Mouse (Mus musculus) thymus, postnatal 14 days (tissue): ENCODE measurements at regions not wholly inside any gene's neighbourhood (a gene's known extent, or its start where the extent isn't known, plus 50 kb on each side); places are given as distances from the start of the nearest gene placed in this dataset.

Experiments used
- DNase-seq: peaks from one replicate; pipeline ENCODE4 v3.0.0; 2021

DNA sequence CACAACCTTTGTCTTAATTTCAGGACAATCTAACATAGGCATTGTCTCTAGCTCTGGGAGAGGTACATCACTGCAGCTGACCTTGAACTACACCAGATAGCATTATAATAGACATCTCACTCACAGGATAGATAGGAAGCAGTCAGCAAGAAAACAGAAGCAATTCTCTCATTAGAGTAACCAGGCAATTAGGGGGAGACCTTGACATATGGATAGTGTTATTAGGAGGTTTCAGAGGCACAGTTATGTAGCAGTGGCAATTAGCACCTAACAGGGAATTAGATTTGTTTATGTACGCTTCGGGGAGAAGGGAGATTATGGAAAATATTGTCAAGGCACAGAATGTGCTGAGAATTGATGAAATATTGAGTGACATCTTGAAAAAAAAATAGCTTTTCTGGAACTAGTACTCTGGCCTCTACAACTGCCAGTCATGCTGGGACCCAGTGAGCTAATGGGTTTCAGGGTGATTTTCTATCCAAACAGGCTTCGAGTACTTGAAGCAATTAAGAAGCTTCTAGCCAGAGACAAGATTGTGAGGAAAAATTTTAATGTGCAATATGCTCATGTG, 216.8 kb upstream of the Aco1 start:
- DNase-seq: no peak

GRCm38 (mm10) chr4:39926594-39926993, 216.3 kb upstream of the Aco1 start:
- no peak for DNase-seq

- no peak for DNase-seq
Measured at GRCm38 (mm10) chr4:39928491-39928890, 214.4 kb upstream of the Aco1 start.

GRCm38 (mm10) chr4:39934025-39934708, 208.7 kb upstream of the Aco1 start:
- no peak for DNase-seq

DNA sequence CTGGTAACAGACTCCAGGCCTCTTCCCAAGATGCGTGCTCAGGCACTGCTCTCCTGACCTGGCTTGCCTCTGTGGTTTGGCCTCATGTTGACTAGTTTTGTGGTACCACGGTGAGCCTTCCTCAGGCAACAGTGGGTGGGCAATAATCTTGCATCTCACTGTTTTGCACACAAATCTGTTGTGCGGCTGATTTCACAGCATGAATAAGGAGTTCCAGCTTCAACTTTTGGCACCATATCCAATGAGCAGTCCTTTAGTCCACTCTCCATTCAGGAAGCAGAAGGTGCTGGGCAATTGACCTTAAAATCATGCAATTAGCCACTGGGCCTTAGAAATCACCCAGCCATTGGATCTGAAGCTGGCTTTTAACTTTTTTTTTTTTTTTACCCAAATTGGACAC, 184.2 kb upstream of the Aco1 start:
- DNase-seq: no peak

DNA sequence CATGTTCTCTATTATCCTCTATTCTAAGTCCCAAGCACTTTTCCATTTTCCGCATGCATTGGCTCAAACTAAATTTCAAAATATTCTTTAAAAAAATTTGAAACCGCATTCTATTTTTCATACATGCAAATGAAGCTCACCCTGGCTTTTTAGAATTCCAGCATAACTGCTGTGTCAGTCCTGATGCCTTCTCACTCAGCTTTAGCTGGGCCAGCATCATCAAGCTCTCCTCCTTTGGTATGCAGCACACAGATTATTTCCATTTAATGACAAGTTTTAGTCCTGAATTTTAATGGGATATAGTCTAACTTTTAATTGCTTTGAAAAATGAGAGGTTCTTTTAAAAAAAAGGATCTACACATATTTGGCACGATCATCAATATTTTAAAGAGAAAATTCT, 174.9 kb upstream of the Aco1 start:
- DNase-seq: no peak

DNA sequence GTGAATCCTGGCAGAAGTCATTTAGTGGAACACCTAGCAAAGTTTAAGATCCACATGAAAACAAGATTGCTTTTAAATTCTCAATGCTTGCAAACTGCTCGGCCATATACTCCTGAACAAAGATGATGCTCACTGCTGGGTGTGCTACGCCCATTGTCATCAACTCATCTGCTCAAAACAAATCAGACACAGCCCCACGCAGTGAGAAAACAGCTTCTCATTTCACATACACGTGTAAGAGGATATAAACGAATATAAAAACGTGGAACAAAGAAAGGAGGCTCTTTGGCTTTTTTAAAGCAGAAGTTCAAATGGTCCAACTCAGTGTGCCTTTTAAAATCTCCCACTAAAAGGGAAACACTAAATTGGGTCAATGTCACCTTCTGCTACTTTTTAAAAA, 151.5 kb upstream of the Aco1 start:
- DNase-seq: no peak

DNA sequence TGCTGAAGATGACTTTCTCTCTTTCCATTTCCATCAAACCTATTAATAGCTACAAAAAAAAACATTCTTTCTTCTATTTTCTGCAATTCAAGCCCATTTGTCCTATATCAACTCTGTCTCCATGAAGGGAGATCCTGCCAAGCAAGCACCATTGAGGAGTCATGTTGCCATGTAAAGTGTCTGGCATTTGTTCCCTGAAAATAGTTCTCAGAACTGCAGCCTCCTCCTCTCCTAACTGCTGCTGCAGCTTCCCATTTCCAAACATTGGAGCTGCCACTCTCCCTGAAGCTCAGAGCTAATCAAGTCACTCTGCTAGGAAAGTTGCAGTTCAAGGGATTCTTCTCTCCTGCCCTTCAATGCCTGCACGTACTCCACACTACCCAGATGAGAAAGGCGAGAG, 151.0 kb upstream of the Aco1 start:
- no peak for DNase-seq

- DNase-seq: no peak
Measured at GRCm38 (mm10) chr4:39998771-39999422, 144.0 kb upstream of the Aco1 start.

GRCm38 (mm10) chr4:40014666-40015065, 128.2 kb upstream of the Aco1 start:
- DNase-seq: peak; percentile 4

DNA sequence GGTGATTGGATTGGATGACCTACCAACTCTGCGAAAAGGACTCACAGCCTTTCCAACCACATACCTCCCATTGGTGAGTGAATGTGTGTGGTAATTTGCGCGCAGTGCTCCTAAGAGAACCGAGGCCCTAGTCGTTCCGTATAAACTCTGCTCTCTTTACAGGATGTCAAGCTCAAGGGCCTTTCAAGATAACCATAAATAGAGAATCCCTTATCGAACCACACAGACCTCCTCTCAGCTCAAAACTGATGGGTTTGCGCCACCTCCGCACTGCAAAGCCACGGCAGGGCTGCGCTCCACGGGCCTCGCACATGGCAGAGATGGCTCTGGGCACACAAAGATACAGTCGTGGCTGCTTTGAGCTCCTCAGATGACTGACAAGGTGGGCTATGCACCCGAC, 126.0 kb upstream of the Aco1 start:
- DNase-seq: no peak

GRCm38 (mm10) chr4:40018208-40018607, 124.7 kb upstream of the Aco1 start:
- no peak for DNase-seq

DNA sequence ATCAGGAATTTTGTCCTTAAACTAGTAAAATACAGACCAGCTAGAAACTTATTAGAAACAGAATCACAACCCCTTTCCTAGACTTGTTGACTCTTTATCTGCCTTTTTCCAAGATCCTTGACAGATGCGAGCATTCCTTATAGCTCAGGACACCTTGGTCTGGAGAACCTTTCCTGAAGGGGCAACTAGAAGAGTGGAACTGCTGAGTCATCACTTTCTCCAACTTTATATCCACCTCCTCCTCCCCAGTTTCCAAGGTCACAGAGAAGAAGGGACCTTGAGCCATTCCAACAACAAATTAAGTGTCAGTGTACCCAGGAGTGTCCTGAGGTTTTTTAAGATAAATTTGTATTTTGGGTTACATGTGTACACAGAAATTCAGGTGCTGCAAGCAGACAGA, 111.5 kb upstream of the Aco1 start:
- DNase-seq: no peak

- no peak for DNase-seq
Measured at GRCm38 (mm10) chr4:40047846-40048245, 95.0 kb upstream of the Aco1 start.

GRCm38 (mm10) chr4:40049086-40049485, 93.8 kb upstream of the Aco1 start:
- DNase-seq: no peak

DNA sequence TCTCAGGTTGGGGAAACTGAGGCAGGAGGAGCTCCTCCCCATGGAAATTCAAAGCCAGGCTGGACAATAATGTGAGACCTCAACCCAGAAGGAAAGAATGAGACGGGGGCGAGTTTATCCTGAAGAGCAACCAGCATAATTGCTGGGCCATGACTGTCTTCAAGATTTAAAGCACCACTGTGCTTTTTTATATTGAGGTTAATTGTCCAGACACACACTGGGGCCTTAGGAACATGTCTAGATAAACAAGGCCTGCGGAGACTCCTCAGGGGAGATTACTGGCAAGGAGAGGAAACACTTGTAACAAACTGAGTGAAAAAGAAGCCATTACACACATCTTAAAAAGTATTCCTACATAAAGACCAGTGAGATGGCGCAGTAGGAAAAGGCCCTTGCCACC, 91.0 kb upstream of the Aco1 start:
- no peak for DNase-seq

- no peak for DNase-seq
Measured at GRCm38 (mm10) chr4:40053391-40053790, 89.5 kb upstream of the Aco1 start.

DNA sequence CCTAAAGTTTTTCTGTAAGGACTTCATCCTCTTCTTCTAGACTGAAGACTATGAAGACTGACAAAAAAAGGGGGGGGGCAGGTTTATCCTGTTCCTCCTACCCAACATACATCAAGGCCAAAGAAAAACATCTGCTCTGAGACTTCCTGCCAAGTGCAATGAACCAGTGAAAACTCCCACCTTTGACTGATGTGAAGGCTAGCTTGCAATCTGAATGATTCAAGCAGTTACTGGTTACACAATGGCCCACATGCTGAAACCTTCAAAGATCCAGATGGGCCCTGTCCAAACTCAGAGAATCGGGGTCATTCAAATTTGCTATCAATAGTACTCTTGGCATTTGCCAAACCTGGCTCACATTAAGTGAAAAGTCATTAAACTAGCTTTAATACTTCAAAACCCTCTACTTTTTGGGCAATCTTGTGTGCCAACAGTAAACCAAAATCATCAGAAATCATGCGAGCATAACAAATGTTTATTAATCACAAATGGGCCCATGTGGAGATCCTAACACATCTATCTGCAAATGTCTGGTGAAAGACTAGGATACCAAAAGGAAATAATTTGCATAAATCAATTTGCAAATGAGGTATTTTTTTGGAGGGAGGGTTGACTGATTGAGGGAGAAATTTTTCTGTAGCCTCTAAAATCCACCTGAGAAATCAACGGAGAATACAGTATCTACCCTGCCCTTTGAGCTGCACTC, 79.0 kb upstream of the Aco1 start:
- DNase-seq: no peak

- no peak for DNase-seq
Measured at GRCm38 (mm10) chr4:40064457-40064836, 78.4 kb upstream of the Aco1 start.

- no peak for DNase-seq
Measured at GRCm38 (mm10) chr4:40070959-40071634, 71.8 kb upstream of the Aco1 start.

DNA sequence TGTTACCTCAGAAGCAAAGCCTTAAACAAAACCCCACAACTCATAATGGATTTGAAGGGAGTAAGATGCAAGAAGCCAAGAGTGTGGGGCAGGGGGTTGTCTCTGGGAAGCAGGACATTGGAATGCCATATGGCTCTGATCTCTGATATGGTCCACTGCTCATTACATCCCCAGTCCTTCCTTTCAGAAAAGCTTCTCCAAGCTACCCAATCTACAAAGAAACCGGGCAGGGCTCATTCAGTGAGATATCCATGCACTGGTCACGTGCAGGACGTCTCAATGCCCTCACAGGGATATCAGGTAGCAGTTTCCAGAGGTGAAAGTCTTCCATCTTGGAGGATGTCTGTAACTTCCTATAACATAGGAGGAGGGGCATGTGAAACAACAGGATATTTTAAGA, 61.8 kb upstream of the Aco1 start:
- no peak for DNase-seq

DNA sequence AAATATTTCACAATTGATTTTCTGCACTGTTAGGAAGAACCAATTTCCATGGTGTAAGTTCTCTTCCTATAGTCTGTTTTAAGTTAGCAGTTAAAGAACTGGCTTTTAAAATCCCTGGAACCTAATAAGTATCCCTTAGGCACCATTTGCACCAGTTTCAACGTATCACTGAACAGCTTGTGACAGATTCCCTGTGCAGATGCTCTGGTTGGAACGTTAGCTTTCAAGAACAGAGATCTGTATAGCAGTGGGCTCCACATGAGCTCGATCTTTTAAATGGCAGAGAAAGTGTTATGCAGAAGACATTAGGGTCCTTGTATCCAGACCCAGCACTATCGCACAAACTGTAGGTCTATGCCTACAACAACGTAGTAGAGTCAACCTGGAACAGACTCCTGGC, 52.6 kb upstream of the Aco1 start:
- no peak for DNase-seq
